Mouse (Mus musculus): ENCODE data around the gene A230072I06Rik.
A peak's percentile ranks its signal among the peaks of the same experiment; 100 is the strongest.

A230072I06Rik gene

GRCm38 (mm10) chr8:12278663-12279312 lies at the start of gene A230072I06Rik:
A230072I06Rik (plus strand) TSS chr8:12278819.
- DNase-seq (ENCODE audit: low spot score in 2 of 2), result peak; percentile 20 to 23

- DNase-seq (ENCODE audit: low spot score in 2 of 2), result no peak
Observed at GRCm38 (mm10) chr8:12234039-12234438, 44.6 kb upstream of the A230072I06Rik start.

GRCm38 (mm10) chr8:12238775-12239174 lies 39.8 kb upstream of the A230072I06Rik start:
- DNase-seq (ENCODE audit: low spot score in 2 of 2), result no peak

- DNase-seq (ENCODE audit: low spot score in 2 of 2), result no peak
Observed at GRCm38 (mm10) chr8:12240143-12240542, 38.5 kb upstream of the A230072I06Rik start.

GRCm38 (mm10) chr8:12243746-12244145 lies 34.9 kb upstream of the A230072I06Rik start:
- no peak for DNase-seq (ENCODE audit: low spot score in 2 of 2)

- no peak for DNase-seq (ENCODE audit: low spot score in 2 of 2)
Observed at GRCm38 (mm10) chr8:12259890-12260289, 18.7 kb upstream of the A230072I06Rik start.

GRCm38 (mm10) chr8:12260476-12261029 lies 18.1 kb upstream of the A230072I06Rik start:
- no peak for DNase-seq (ENCODE audit: low spot score in 2 of 2)

GRCm38 (mm10) chr8:12261556-12261955 lies 17.1 kb upstream of the A230072I06Rik start:
- DNase-seq (ENCODE audit: low spot score in 2 of 2), result no peak

GRCm38 (mm10) chr8:12264996-12265395 lies 13.6 kb upstream of the A230072I06Rik start:
- no peak for DNase-seq (ENCODE audit: low spot score in 2 of 2)

- DNase-seq (ENCODE audit: low spot score in 2 of 2), result no peak
Observed at GRCm38 (mm10) chr8:12267863-12268262, 10.8 kb upstream of the A230072I06Rik start.

GRCm38 (mm10) chr8:12268306-12268829 lies 10.3 kb upstream of the A230072I06Rik start:
- no peak for DNase-seq (ENCODE audit: low spot score in 2 of 2)

GRCm38 (mm10) chr8:12279482-12280192 lies 1.0 kb downstream of the A230072I06Rik start:
- no peak for DNase-seq (ENCODE audit: low spot score in 2 of 2)

GRCm38 (mm10) chr8:12282128-12282527 lies 3.5 kb downstream of the A230072I06Rik start:
- peak in 1 of 2 experiments; percentile 25 for DNase-seq (ENCODE audit: low spot score in 2 of 2)

- DNase-seq (ENCODE audit: low spot score in 2 of 2), result no peak
Observed at GRCm38 (mm10) chr8:12290551-12290950, 11.9 kb downstream of the A230072I06Rik start.

- DNase-seq (ENCODE audit: low spot score in 2 of 2), result no peak
Observed at GRCm38 (mm10) chr8:12298326-12298950, 19.8 kb downstream of the A230072I06Rik start.

GRCm38 (mm10) chr8:12301998-12302397 lies 23.4 kb downstream of the A230072I06Rik start:
- DNase-seq (ENCODE audit: low spot score in 2 of 2), result no peak

GRCm38 (mm10) chr8:12312975-12313734 lies 34.5 kb downstream of the A230072I06Rik start:
- no peak for DNase-seq (ENCODE audit: low spot score in 2 of 2)

- DNase-seq (ENCODE audit: low spot score in 2 of 2), result no peak
Observed at GRCm38 (mm10) chr8:12314258-12314657, 35.6 kb downstream of the A230072I06Rik start.

- DNase-seq (ENCODE audit: low spot score in 2 of 2), result peak in 1 of 2 experiments; percentile 35
Observed at GRCm38 (mm10) chr8:12315177-12315576, 36.6 kb downstream of the A230072I06Rik start.

- DNase-seq (ENCODE audit: low spot score in 2 of 2), result peak in 1 of 2 experiments; percentile 53
Observed at GRCm38 (mm10) chr8:12319755-12320455, 41.3 kb downstream of the A230072I06Rik start.

- DNase-seq (ENCODE audit: low spot score in 2 of 2), result no peak
Observed at GRCm38 (mm10) chr8:12322071-12322470, 43.5 kb downstream of the A230072I06Rik start.
